Mouse (Mus musculus) telencephalon, adult 2 months (tissue): Measurements from ENCODE around the gene Cars.
A peak's percentile ranks its signal among the peaks of the same experiment; 100 is the strongest.
"Not testable (repeated sequence)": the region's sequence is repeated elsewhere in the genome, so short reads cannot be mapped to it uniquely, and the experiment has no call there.

Experiments used
- DNase-seq: peaks from one replicate; pipeline ENCODE4 v3.0.0-alpha.2; 2011; ENCODE audit warnings: low read depth, low spot score

Gene Cars

GRCm38 (mm10) chr7:143587586-143587985 is 12.3 kb downstream of the Cars start:
- no peak for DNase-seq

GRCm38 (mm10) chr7:143583956-143584355 is 15.9 kb downstream of the Cars start:
- DNase-seq, result no peak

GRCm38 (mm10) chr7:143583025-143583424 is 16.9 kb downstream of the Cars start:
- DNase-seq, result no peak

GRCm38 (mm10) chr7:143575751-143576150 is 24.1 kb downstream of the Cars start:
- DNase-seq, result no peak

GRCm38 (mm10) chr7:143565648-143566039 is 34.2 kb downstream of the Cars start:
- no peak for DNase-seq

- DNase-seq, result no peak
Measured at GRCm38 (mm10) chr7:143565015-143565647, 34.8 kb downstream of the Cars start.

GRCm38 (mm10) chr7:143563787-143564186 is 36.1 kb downstream of the Cars start:
- DNase-seq, result no peak

GRCm38 (mm10) chr7:143557616-143558015 is 42.3 kb downstream of the Cars start:
- no peak for DNase-seq

GRCm38 (mm10) chr7:143556964-143557610 is 42.8 kb downstream of the Cars start:
- DNase-seq, result no peak

GRCm38 (mm10) chr7:143549588-143550220 is 50.2 kb downstream of the Cars start:
- DNase-seq, result no peak

GRCm38 (mm10) chr7:143548976-143549457 is 50.9 kb downstream of the Cars start, which contains the start of gene Nap1l4:
Nap1l4 (minus strand) TSS chr7:143549106.
- peak; percentile 99 for DNase-seq

GRCm38 (mm10) chr7:143548231-143548961 is 51.5 kb downstream of the Cars start:
- no peak for DNase-seq

- no peak for DNase-seq
Measured at GRCm38 (mm10) chr7:143546554-143546953, 53.3 kb downstream of the Cars start.

- no peak for DNase-seq
Measured at GRCm38 (mm10) chr7:143544368-143544767, 55.5 kb downstream of the Cars start.

- no peak for DNase-seq
Measured at GRCm38 (mm10) chr7:143538671-143539070, 61.2 kb downstream of the Cars start.

GRCm38 (mm10) chr7:143538229-143538628 is 61.7 kb downstream of the Cars start:
- DNase-seq, result not testable (repeated sequence)

- DNase-seq, result no peak
Measured at GRCm38 (mm10) chr7:143536251-143536650, 63.6 kb downstream of the Cars start.

GRCm38 (mm10) chr7:143533284-143533683 is 66.6 kb downstream of the Cars start:
- DNase-seq, result no peak

- no peak for DNase-seq
Measured at GRCm38 (mm10) chr7:143532410-143532809, 67.5 kb downstream of the Cars start.

GRCm38 (mm10) chr7:143519333-143519732 is 80.6 kb downstream of the Cars start:
- DNase-seq, result no peak

- DNase-seq, result no peak
Measured at GRCm38 (mm10) chr7:143514416-143514768, 85.5 kb downstream of the Cars start.

GRCm38 (mm10) chr7:143513763-143514415 is 86.0 kb downstream of the Cars start:
- no peak for DNase-seq
